Mouse (Mus musculus) gastrocnemius, postnatal 14 days (tissue): Measurements from ENCODE around the gene Alcam. TPM values are rescaled to one million over a fixed set of nuclear protein-coding genes. Genes with fewer than 3 reads are reported as not detected.

Experiments used
- DNase-seq: peaks from one replicate; pipeline ENCODE4 v3.0.0; 2021; ENCODE audit warnings: mixed read lengths
- intact Hi-C: fragments of 180-260 bp; cut with DNase I; formaldehyde crosslinking; loops from one replicate; pipeline ENCODE4 v1.15.1; 2025; ENCODE audit warnings: low total_unique reads
- total RNA-seq, 2 experiments: library from RNA; stranded (reverse); gene quantifications; 2 replicates each; pipeline ENCODE4 v1.2.3; 2021

Alcam gene
- total RNA-seq, 2 experiments from 2014 or later, result 1.3 to 1.4 TPM

GRCm38 (mm10) chr16:52383456-52384185 is 70.3 kb downstream of the Alcam start:
- intact Hi-C loops, result no loop called here
- DNase-seq, result no peak

DNA sequence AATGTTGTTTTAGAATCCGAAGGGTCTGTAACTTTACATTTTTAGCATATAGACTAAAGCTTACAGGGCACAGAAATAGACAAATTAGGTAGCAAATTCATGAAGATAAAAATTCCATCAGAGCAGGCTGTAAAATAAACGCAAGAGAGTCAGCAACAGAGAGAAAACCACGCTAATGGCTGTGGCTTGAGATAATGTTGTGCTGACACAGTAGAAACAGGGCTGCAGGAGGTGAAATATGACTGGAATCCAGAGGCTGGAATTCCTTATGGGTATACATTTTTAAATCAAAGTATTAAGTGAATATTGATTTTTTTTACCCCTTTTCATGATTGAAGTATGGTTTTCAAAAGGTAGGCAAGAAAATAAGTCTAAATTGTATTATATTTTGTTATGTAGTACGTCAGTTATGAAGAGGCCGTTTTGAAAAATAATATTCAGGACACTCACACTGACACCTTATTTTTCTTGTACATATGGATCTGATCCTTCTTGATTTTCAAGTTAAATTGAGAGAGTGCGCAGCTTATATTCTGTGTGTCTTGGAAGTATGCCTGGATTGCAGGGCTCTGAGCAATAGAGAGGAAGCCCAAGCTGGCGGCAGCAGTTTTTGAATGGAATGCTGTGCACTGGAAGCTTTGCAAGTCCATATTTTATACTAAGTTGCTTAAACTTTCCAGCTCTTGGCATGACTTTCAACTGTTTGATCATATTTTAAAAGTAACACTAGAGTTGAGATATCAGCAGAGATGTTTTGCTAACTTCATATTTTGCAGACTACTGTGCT is 74.9 kb downstream of the Alcam start:
- intact Hi-C loops, result no loop called here

DNA sequence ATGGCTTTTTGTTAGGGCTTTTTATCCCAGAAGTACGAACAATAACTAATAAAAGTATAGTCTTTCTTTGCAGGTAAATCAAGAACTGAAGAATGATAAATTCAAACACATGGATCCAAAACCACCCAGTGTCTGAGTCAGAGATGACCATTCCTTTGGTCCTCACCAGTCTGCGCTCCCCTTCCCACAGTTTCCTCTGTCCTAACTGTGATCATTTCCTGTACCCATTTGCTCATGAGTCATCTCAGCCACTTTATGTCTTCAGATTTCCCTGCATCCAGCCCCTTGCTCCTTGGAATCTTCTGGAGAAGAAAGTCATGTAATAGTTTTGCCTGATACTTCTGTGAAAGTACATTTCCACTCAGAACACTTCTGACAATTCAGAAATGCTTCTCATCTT is 77.0 kb downstream of the Alcam start:
- intact Hi-C loops, result no loop called here
- no peak for DNase-seq

More for the DNA sequence above, 74.9 kb downstream of the Alcam start:
- DNase-seq, result no peak

DNA sequence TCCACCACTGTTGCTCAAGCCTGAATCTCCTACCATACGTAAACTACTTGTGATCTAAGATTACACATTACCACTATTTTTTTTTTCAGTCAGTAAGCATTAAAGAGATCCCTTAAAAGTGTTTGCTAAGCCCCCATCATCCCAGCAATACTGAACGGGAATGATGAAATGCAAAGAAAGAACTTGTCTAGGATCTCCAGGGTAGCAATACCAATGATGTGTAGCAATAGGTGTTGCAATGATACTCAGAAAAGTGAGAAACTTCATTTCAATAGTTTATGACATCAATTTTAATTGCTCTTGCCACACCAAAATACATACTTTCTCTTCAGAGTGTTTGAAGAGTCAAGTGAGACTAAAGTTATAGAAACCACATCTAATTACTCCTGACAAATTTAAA is 81.9 kb downstream of the Alcam start:
- intact Hi-C loops, result no loop called here
- no peak for DNase-seq

DNA sequence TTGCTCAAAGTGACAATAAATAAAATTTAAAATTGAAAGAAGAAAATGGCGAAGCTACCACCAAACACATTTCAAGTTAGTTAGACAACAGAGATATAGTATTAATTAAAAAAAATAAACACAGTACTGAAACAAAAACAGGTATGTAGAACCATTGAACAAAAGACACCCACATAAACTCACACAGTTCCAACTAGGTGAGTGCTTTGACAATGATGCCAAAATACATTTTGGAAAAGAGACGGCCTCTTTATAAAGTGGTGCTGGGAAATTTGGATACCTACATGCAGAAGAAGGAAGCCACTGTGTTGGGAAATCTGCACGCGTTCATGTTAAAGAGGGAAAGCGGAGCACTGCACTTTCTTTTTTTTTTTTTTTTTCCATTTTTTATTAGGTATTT is 85.4 kb downstream of the Alcam start:
- no peak for DNase-seq
- intact Hi-C loops, result no loop called here

GRCm38 (mm10) chr16:52366915-52367314 is 87.0 kb downstream of the Alcam start:
- DNase-seq, result no peak
- intact Hi-C loops, result no loop called here

DNA sequence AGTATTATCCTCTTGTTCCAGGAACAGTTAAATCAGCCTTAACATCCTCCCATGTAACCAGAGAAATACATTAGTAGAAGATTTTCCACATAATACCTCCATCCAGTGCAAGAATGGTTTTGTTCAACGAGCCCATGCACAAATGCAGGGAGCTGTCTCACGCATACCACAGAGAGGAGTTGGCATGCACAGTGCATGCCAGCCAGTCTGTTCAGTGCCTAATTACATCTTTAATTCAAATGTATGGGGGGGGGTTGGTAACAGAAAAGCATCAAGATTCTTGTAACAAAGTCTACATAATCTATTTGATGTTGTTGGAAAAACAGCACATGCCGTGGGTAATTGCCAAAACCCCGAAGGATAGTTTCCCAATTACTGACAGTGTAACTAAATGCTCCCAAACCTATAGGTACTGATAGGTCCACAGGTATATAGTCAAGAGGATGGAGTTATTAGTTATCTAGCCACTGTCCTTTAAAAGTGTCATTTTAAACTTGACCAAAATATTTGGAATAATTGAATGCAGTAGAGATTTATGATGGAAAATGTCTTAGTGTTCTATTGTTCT is 89.8 kb downstream of the Alcam start:
- intact Hi-C loops, result no loop called here
- no peak for DNase-seq

- intact Hi-C loops, result no loop called here
- no peak for DNase-seq
Observed at GRCm38 (mm10) chr16:52343467-52344033, 110.3 kb downstream of the Alcam start.

DNA sequence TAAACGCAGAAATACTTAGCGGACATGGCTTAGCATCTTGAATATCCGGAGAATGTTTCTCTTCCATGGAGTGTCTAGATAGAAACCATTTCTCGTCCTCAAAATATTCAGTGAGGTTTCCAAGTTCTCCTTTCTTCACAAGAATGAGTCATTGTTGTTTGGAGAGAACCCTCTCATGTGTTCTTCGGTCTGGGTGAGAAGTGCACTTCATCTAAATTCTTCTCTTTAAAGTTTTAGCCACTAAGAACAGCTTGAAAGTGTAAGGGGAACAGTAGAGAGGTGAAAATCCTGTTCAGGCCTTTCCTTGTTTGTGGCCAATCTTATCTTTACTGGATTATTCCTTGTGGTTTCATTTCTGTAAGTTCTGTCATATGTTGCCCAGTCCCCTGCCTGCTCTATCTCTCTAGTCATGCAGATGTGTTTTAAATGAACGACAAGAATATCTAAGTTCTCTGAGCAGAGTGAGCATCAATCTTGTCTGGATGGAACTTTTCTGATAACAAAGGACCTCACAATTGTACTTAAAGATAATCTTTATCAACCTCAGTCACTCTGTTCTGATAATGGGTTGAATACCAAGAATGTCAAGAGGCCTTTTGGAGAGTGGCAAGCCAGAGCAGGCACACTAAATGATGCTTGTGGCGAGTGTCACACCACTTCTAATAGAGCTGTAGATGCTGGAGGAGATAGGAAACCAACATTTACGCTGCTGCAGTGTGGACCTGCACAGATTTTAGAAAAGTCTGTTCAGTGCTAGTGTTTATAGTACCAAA is 111.0 kb downstream of the Alcam start:
- DNase-seq, result no peak
- intact Hi-C loops, result no loop called here

GRCm38 (mm10) chr16:52334084-52334483 is 119.8 kb downstream of the Alcam start:
- intact Hi-C loops, result no loop called here
- no peak for DNase-seq

DNA sequence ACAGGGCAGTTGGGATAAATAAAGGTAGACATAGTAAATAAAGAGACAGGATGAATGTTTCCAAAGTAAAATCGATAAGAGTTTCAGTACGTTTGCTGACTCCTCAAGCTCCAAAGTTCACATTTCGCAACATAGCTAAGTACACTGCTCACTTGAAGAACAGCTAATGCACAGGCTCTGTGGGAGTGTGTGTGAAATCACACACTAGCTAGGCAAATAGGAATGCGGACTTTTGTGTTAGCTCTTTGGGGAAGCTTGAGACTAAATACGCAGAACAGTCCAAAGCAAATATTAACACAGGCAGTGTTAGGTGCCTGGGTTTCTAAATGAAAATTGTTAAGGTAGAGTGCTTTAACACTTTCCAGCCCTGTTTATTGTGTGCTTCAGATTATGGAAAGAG is 120.2 kb downstream of the Alcam start:
- no peak for DNase-seq
- intact Hi-C loops, result no loop called here

GRCm38 (mm10) chr16:52331341-52331830 is 122.5 kb downstream of the Alcam start:
- DNase-seq, result no peak
- intact Hi-C loops, result no loop called here

DNA sequence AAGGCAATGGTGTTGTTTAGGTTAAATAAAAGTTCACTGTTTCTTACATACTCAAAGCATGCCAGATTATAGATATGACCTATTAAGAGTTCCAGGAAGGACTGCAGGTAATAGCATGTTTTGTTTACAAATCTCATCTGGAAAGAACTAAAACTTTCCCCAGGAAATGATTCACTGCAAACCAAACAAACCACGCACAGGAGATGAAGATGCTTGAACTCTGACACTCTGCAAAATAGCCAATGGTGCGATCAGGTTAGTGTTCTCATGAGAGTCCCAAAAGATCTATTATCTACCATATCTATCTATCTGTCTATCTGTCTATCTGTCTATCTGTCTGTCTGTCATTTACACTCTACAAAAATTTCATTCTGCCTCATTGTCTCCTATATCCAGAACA is 124.5 kb downstream of the Alcam start:
- no peak for DNase-seq
- intact Hi-C loops, result no loop called here

DNA sequence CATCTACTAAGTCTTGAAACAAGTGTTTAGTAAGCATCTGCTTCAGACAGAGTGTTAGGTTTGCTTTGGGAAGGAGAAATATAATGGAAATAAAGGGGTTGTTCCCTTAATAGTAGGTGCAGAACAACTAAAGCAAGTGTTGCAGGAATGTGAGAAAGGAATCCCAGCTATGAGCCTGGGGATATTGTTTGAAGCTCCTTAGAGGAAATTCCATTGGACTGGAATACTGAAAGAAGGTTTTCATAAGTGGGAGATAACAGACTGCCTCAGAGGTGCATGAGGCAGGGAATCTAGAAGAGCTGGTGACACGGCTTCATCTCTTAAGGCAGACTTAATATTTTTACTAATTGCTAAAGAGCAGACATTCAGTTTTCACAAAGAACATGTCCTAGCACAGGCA is 134.6 kb downstream of the Alcam start:
- intact Hi-C loops, result loop anchor here (10.0 kb wide), 1 partner anchor 946 kb away; no protein-coding TSS in a partner anchor
- DNase-seq, result no peak

- DNase-seq, result peak; percentile 52
- intact Hi-C loops, result loop anchor here (10.0 kb wide), 1 partner anchor 954 kb away; no protein-coding TSS in a partner anchor
Observed at GRCm38 (mm10) chr16:52311073-52311472, 142.8 kb downstream of the Alcam start.

DNA sequence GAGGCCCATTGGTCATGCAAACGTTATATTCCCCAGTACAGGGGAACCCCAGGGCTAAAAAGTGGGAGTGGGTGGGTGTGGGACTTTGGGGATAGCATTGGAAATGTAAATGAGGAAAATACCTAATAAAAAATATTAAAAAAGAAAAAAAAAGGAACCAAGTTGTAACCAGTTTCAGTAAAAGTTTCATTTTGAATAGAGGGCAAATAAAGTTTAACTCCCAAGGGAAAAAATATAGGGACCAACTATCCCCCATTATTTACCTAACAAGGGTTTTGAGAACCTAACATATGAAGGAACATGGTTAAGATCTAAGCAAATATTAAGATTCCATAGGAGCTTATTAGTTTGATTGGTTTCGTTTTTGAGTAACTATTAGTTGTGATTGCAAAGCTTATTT is 146.9 kb downstream of the Alcam start:
- intact Hi-C loops, result no loop called here
- no peak for DNase-seq

DNA sequence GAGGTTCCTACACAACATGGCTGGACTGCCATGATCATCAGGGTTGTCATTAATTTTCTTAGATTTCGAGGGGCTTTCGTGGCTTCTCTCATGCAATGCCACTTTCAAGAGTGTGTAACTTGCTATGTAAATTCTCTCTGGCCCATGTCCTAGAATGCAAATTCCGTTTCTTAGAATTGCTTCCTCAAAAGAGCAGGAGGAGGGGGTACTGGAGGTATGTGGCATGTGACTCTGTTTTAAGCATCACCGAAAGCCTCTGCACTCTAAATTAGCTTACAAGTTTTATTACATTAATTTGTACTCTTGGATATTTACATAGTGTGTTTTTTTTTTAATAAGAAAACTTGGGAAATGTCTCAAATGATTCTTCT is 150.4 kb downstream of the Alcam start:
- DNase-seq, result no peak
- intact Hi-C loops, result no loop called here

DNA sequence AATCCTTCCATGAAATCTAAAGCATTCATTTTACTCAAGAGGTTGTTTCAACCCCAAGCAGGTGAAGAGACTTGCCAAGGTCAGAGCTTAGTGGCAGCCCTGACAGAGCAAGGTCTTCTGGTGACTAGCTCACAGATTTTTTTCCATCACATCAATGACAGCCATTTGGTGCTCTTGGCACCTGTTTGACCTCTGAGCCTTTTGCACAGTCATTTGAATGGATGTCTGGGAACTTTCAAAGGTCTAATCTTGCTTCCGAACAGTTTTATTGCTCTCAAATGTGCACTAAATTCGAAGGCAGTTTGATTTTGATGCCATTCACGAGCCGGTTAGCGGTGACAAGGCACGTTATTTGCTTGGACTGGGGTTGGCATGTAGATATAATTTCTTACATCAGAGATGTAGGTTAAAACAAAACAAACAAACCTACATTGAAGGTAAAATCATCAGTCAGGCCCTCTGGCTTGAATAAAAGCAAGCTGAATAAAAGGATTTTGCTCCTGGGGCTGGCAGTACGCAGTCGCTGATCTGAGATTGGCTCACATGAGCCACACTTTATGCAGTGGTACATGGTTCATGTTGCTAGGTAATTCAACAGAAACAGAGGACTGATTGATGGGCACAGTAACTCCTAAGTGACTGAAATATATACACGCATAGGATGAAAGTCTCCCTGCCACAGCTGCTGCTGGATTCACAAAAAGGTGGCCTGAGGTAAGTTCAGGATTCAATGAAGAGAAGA is 150.9 kb downstream of the Alcam start:
- intact Hi-C loops, result no loop called here

GRCm38 (mm10) chr16:52301730-52302129 is 152.1 kb downstream of the Alcam start:
- DNase-seq, result no peak

More for the DNA sequence above, 150.9 kb downstream of the Alcam start:
- no peak for DNase-seq

More at GRCm38 (mm10) chr16:52301730-52302129, 152.1 kb downstream of the Alcam start:
- intact Hi-C loops, result no loop called here
